Mouse (Mus musculus) myocyte (in vitro differentiated cells): ENCODE results near the gene Ahcyl1.

Experiments
- E2F4 ChIP-seq: IDR thresholded peaks from one replicate; pipeline ENCODE4 v1.6.1; 2011; ENCODE audit warnings: mild to moderate bottlenecking, control low read depth, moderate library complexity; ENCODE audit not compliant: insufficient read depth
- POLR2A ChIP-seq: IDR thresholded peaks from one replicate; pipeline ENCODE4 v1.6.1; 2011; ENCODE audit warnings: low read depth, mild to moderate bottlenecking, control low read depth, moderate library complexity; ENCODE audit not compliant: insufficient read length
- USF1 ChIP-seq: IDR thresholded peaks from one replicate; pipeline ENCODE4 v1.6.1; 2011; ENCODE audit warnings: low read depth, mild to moderate bottlenecking, control low read depth, moderate library complexity

- TF ChIP-seq E2F4: no peak
- TF ChIP-seq USF1: no peak
- no peak for TF ChIP-seq POLR2A
These were observed 9.9 kb downstream of the Ahcyl1 start for GRCm38 (mm10) chr3:107686276-107686977.
